Mouse (Mus musculus): Measurements from ENCODE around the gene Usp43. TPM values are rescaled to one million over a fixed set of nuclear protein-coding genes. Genes with fewer than 3 reads are reported as not detected.

Gene Usp43
- total RNA-seq, 1 experiment, result 1.1 TPM

DNA sequence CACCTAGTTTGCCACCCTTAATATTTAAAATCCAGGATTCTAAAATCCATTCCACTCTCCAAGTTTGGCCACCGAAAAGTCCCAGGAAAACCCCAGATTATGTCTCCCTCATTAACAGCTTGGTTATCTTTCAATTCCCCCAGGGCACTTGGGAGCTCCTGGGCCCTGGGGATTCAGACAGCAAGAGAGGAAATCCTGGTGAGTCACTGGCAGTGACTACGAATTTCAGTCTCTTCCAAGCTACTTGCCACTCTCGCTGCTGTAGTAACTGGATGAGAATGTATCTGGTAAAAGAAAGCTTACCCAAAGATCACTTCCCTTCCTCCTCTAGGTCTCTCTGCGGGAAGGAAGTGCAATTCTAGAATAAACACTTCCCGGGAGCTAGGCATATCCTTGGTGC is 2.4 kb downstream of the Usp43 start:
- Histone ChIP-seq H3K4me1 (ENCODE audit: control insufficient read depth in 2 of 2, insufficient read depth in 2 of 2, low read length in 2 of 2, poor library complexity in 1 of 2) (peaks cover 0 to 2% of the 10 kb centered on the region in 2 experiments; a peak in 1 of 4 replicates), H3K36me3 (ENCODE audit: control insufficient read depth, insufficient read depth, low read length, poor library complexity, severe bottlenecking) (no peaks in the 10 kb centered on the region), H3K9me3 (ENCODE audit: control insufficient read depth, insufficient read depth, low read depth, low read length) (no peaks in the 10 kb centered on the region), H3K9ac (ENCODE audit: insufficient read depth, low read depth, low read length, poor library complexity, severe bottlenecking) (no peak overlapping the region), H3K27ac (ENCODE audit: insufficient read depth, low read depth, low read length, poor library complexity, severe bottlenecking) (no peak overlapping the region), H3K4me3 (ENCODE audit: insufficient read depth in 1 of 2, low read depth in 1 of 2, low read length in 2 of 2, poor library complexity in 1 of 2, severe bottlenecking in 1 of 2) (no peak overlapping the region)
- TF ChIP-seq MAFK (IDR thresholded peaks at IDR 0.05; ENCODE audit: insufficient read depth, low read depth, low read length) (no peak), CHD2 (IDR thresholded peaks at IDR 0.05; ENCODE audit: low read depth, low read length) (no peak), HCFC1 (IDR thresholded peaks at IDR 0.05; ENCODE audit: borderline replicate concordance, insufficient read depth, low read length) (no peak), ZC3H11A (IDR thresholded peaks at IDR 0.05; ENCODE audit: borderline replicate concordance, low read depth, low read length) (no peak), ZNF384 (IDR thresholded peaks at IDR 0.05; ENCODE audit: low read depth, low read length) (no peak)
- in situ Hi-C loops (cut with MboI; ENCODE audit: low sequenced_read_pairs in 2 of 2, unreplicated experiment in 2 of 2), result no loop called here
- DNase-seq (ENCODE audit: low read depth, low spot score), result no peak

DNA sequence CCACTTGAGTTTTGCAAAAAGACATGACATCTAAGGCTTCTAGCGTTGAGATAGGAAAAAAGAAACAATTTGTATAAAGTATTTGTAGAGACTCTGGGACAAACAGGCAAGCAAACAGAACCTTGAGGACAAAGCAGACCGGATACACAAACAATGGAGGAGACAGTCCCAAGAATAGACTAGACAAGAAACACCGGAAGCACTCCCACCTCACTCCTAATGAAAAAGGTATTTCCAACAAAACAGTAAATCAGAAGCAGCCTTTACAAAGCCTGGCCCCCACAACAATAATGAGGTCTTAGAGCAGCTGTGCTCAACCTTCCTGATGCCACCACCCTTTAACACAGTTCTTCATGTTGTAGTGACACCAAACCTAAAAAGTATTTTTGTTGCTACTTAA is 4.8 kb downstream of the Usp43 start:
- Histone ChIP-seq H3K4me3 (ENCODE audit: insufficient read depth in 1 of 2, low read depth in 1 of 2, low read length in 2 of 2, poor library complexity in 1 of 2, severe bottlenecking in 1 of 2) (no peak overlapping the region), H3K27ac (ENCODE audit: insufficient read depth, low read depth, low read length, poor library complexity, severe bottlenecking) (no peak overlapping the region), H3K4me1 (ENCODE audit: control insufficient read depth in 2 of 2, insufficient read depth in 2 of 2, low read length in 2 of 2, poor library complexity in 1 of 2) (peaks cover 0 to 2% of the 10 kb centered on the region in 2 experiments; a peak in 1 of 4 replicates), H3K9ac (ENCODE audit: insufficient read depth, low read depth, low read length, poor library complexity, severe bottlenecking) (no peak overlapping the region), H3K36me3 (ENCODE audit: control insufficient read depth, insufficient read depth, low read length, poor library complexity, severe bottlenecking) (peaks cover 2% of the 10 kb centered on the region; the same call in 1 of the 2 replicates), H3K9me3 (ENCODE audit: control insufficient read depth, insufficient read depth, low read depth, low read length) (no peaks in the 10 kb centered on the region)
- in situ Hi-C loops (cut with MboI; ENCODE audit: low sequenced_read_pairs in 2 of 2, unreplicated experiment in 2 of 2), result no loop called here
- TF ChIP-seq MAFK (IDR thresholded peaks at IDR 0.05; ENCODE audit: insufficient read depth, low read depth, low read length) (no peak), ZC3H11A (IDR thresholded peaks at IDR 0.05; ENCODE audit: borderline replicate concordance, low read depth, low read length) (no peak), HCFC1 (IDR thresholded peaks at IDR 0.05; ENCODE audit: borderline replicate concordance, insufficient read depth, low read length) (no peak), CHD2 (IDR thresholded peaks at IDR 0.05; ENCODE audit: low read depth, low read length) (no peak), ZNF384 (IDR thresholded peaks at IDR 0.05; ENCODE audit: low read depth, low read length) (no peak)
- DNase-seq (ENCODE audit: low read depth, low spot score), result no peak

GRCm38 (mm10) chr11:67911074-67911473 is 10.9 kb downstream of the Usp43 start:
- peaks cover 2% of the 10 kb centered on the region; the same call in 1 of the 2 replicates for H3K36me3 ChIP-seq (ENCODE audit: control insufficient read depth, insufficient read depth, low read length, poor library complexity, severe bottlenecking)
- H3K9me3 ChIP-seq (ENCODE audit: control insufficient read depth, insufficient read depth, low read depth, low read length), result no peaks in the 10 kb centered on the region
- no peak overlapping the region for H3K27ac ChIP-seq (ENCODE audit: insufficient read depth, low read depth, low read length, poor library complexity, severe bottlenecking)
- H3K4me3 ChIP-seq (ENCODE audit: insufficient read depth in 1 of 2, low read depth in 1 of 2, low read length in 2 of 2, poor library complexity in 1 of 2, severe bottlenecking in 1 of 2), result no peak overlapping the region
- no peaks in the 10 kb centered on the region for H3K4me1 ChIP-seq (ENCODE audit: control insufficient read depth in 2 of 2, insufficient read depth in 2 of 2, low read length in 2 of 2, poor library complexity in 1 of 2)
- no peak overlapping the region for H3K9ac ChIP-seq (ENCODE audit: insufficient read depth, low read depth, low read length, poor library complexity, severe bottlenecking)
- no peak for DNase-seq (ENCODE audit: low read depth, low spot score)
- in situ Hi-C loops (cut with MboI; ENCODE audit: low sequenced_read_pairs in 2 of 2, unreplicated experiment in 2 of 2), result no loop called here
- no peak for TF ChIP-seq ZC3H11A (IDR thresholded peaks at IDR 0.05; ENCODE audit: borderline replicate concordance, low read depth, low read length)
- TF ChIP-seq CHD2 (IDR thresholded peaks at IDR 0.05; ENCODE audit: low read depth, low read length), result no peak
- no peak for TF ChIP-seq ZNF384 (IDR thresholded peaks at IDR 0.05; ENCODE audit: low read depth, low read length)
- TF ChIP-seq MAFK (IDR thresholded peaks at IDR 0.05; ENCODE audit: insufficient read depth, low read depth, low read length), result no peak
- no peak for TF ChIP-seq HCFC1 (IDR thresholded peaks at IDR 0.05; ENCODE audit: borderline replicate concordance, insufficient read depth, low read length)

GRCm38 (mm10) chr11:67903756-67904155 is 18.2 kb downstream of the Usp43 start:
- Histone ChIP-seq H3K36me3 (ENCODE audit: control insufficient read depth, insufficient read depth, low read length, poor library complexity, severe bottlenecking) (no peaks in the 10 kb centered on the region), H3K4me3 (ENCODE audit: insufficient read depth in 1 of 2, low read depth in 1 of 2, low read length in 2 of 2, poor library complexity in 1 of 2, severe bottlenecking in 1 of 2) (no peak overlapping the region), H3K27ac (ENCODE audit: insufficient read depth, low read depth, low read length, poor library complexity, severe bottlenecking) (no peak overlapping the region), H3K9me3 (ENCODE audit: control insufficient read depth, insufficient read depth, low read depth, low read length) (no peaks in the 10 kb centered on the region), H3K9ac (ENCODE audit: insufficient read depth, low read depth, low read length, poor library complexity, severe bottlenecking) (no peak overlapping the region), H3K4me1 (ENCODE audit: control insufficient read depth in 2 of 2, insufficient read depth in 2 of 2, low read length in 2 of 2, poor library complexity in 1 of 2) (no peaks in the 10 kb centered on the region)
- no peak for DNase-seq (ENCODE audit: low read depth, low spot score)
- in situ Hi-C loops (cut with MboI; ENCODE audit: low sequenced_read_pairs in 2 of 2, unreplicated experiment in 2 of 2), result no loop called here
- no peak for TF ChIP-seq ZC3H11A (IDR thresholded peaks at IDR 0.05; ENCODE audit: borderline replicate concordance, low read depth, low read length)
- no peak for TF ChIP-seq HCFC1 (IDR thresholded peaks at IDR 0.05; ENCODE audit: borderline replicate concordance, insufficient read depth, low read length)
- TF ChIP-seq CHD2 (IDR thresholded peaks at IDR 0.05; ENCODE audit: low read depth, low read length), result no peak
- no peak for TF ChIP-seq ZNF384 (IDR thresholded peaks at IDR 0.05; ENCODE audit: low read depth, low read length)
- TF ChIP-seq MAFK (IDR thresholded peaks at IDR 0.05; ENCODE audit: insufficient read depth, low read depth, low read length), result no peak

Measured in ES-E14 (cell line).